Mouse (Mus musculus): ENCODE data around the gene Cdc26. TPM values are rescaled to one million over a fixed set of nuclear protein-coding genes. Genes with fewer than 3 reads are reported as not detected.

Cdc26 gene
- polyA plus RNA-seq, 1 experiment from 2014 or later: 77.1 TPM

GRCm38 (mm10) chr4:62410325-62410724, 1.9 kb upstream of the Cdc26 start:
- H3K9ac ChIP-seq (replicated peaks; ENCODE audit: low read depth, low read length): no peak overlapping the region
- H3K4me3 ChIP-seq (ENCODE audit: low read depth, low read length): no peak overlapping the region
- H3K9me3 ChIP-seq (ENCODE audit: control insufficient read depth, low read length): no peaks in the 10 kb centered on the region
- peak overlapping the region; percentile 8; the same call in 1 of the 2 replicates for H3K4me2 ChIP-seq (ENCODE audit: low read depth, low read length)
- H3K27me3 ChIP-seq (ENCODE audit: control insufficient read depth, insufficient read depth, low read length): no peaks in the 10 kb centered on the region
- WGBS: 79% methylated on average over 2 of the region's 2 CpGs
- no peak overlapping the region for H3K27ac ChIP-seq (ENCODE audit: low read depth, low read length)
- peaks cover 18% of the 10 kb centered on the region; the same call in 1 of the 2 replicates for H3K4me1 ChIP-seq (ENCODE audit: control insufficient read depth, insufficient read depth, low read length)
- peaks cover 16% of the 10 kb centered on the region for H3K36me3 ChIP-seq (ENCODE audit: control insufficient read depth, insufficient read depth, low read length)
- ATAC-seq (ENCODE audit: low read depth): no peak

- Histone ChIP-seq H3K4me3 (ENCODE audit: low read depth, low read length) (peak overlapping the region; percentile 50), H3K4me1 (ENCODE audit: control insufficient read depth, insufficient read depth, low read length) (peaks cover 18% of the 10 kb centered on the region; the same call in 1 of the 2 replicates), H3K4me2 (ENCODE audit: low read depth, low read length) (peak overlapping the region; percentile 53), H3K9ac (replicated peaks; ENCODE audit: low read depth, low read length) (peak overlapping the region; percentile 60; the same call in 1 of the 2 replicates), H3K9me3 (ENCODE audit: control insufficient read depth, low read length) (no peaks in the 10 kb centered on the region), H3K27ac (ENCODE audit: low read depth, low read length) (no peak overlapping the region), H3K36me3 (ENCODE audit: control insufficient read depth, insufficient read depth, low read length) (peaks cover 10% of the 10 kb centered on the region), H3K27me3 (ENCODE audit: control insufficient read depth, insufficient read depth, low read length) (no peaks in the 10 kb centered on the region)
- no peak for ATAC-seq (ENCODE audit: low read depth)
- WGBS: 38% methylated on average over 6 of the region's 6 CpGs
Measured at GRCm38 (mm10) chr4:62409615-62410014, 1.2 kb upstream of the Cdc26 start.

- Histone ChIP-seq H3K9me3 (ENCODE audit: control insufficient read depth, low read length) (no peaks in the 10 kb centered on the region), H3K4me1 (ENCODE audit: control insufficient read depth, insufficient read depth, low read length) (peaks cover 18% of the 10 kb centered on the region; the same call in 1 of the 2 replicates), H3K36me3 (ENCODE audit: control insufficient read depth, insufficient read depth, low read length) (peaks cover 9% of the 10 kb centered on the region), H3K4me3 (ENCODE audit: low read depth, low read length) (peak overlapping the region; percentile 50), H3K9ac (replicated peaks; ENCODE audit: low read depth, low read length) (peak overlapping the region; percentile 76), H3K27ac (ENCODE audit: low read depth, low read length) (peak overlapping the region; percentile 73), H3K4me2 (ENCODE audit: low read depth, low read length) (peak overlapping the region; percentile 50), H3K27me3 (ENCODE audit: control insufficient read depth, insufficient read depth, low read length) (no peaks in the 10 kb centered on the region)
- peak; percentile 69 for ATAC-seq (ENCODE audit: low read depth)
- WGBS: under 1% methylated on average over 35 of the region's 35 CpGs
Measured at GRCm38 (mm10) chr4:62407730-62408582, 486 bp downstream of the Cdc26 start.

GRCm38 (mm10) chr4:62406133-62406532, 2.3 kb downstream of the Cdc26 start:
- Histone ChIP-seq H3K4me1 (ENCODE audit: control insufficient read depth, insufficient read depth, low read length) (peaks cover 18% of the 10 kb centered on the region; the same call in 1 of the 2 replicates), H3K27me3 (ENCODE audit: control insufficient read depth, insufficient read depth, low read length) (no peaks in the 10 kb centered on the region), H3K27ac (ENCODE audit: low read depth, low read length) (no peak overlapping the region), H3K4me2 (ENCODE audit: low read depth, low read length) (no peak overlapping the region; the same call in 1 of the 2 replicates), H3K9me3 (ENCODE audit: control insufficient read depth, low read length) (no peaks in the 10 kb centered on the region), H3K4me3 (ENCODE audit: low read depth, low read length) (no peak overlapping the region), H3K9ac (replicated peaks; ENCODE audit: low read depth, low read length) (no peak overlapping the region), H3K36me3 (ENCODE audit: control insufficient read depth, insufficient read depth, low read length) (peaks cover 10% of the 10 kb centered on the region; the same call in 1 of the 2 replicates)
- 76% methylated on average over 4 of the region's 4 CpGs for WGBS
- no peak for ATAC-seq (ENCODE audit: low read depth)

GRCm38 (mm10) chr4:62398956-62399355, 9.5 kb downstream of the Cdc26 start:
- H3K4me1 ChIP-seq (ENCODE audit: control insufficient read depth, insufficient read depth, low read length): no peaks in the 10 kb centered on the region
- no peak overlapping the region for H3K27ac ChIP-seq (ENCODE audit: low read depth, low read length)
- WGBS: 96% methylated on average over 3 of the region's 3 CpGs
- peaks cover 46% of the 10 kb centered on the region for H3K36me3 ChIP-seq (ENCODE audit: control insufficient read depth, insufficient read depth, low read length)
- no peak overlapping the region for H3K9ac ChIP-seq (replicated peaks; ENCODE audit: low read depth, low read length)
- no peak overlapping the region for H3K4me2 ChIP-seq (ENCODE audit: low read depth, low read length)
- ATAC-seq (ENCODE audit: low read depth): no peak
- H3K27me3 ChIP-seq (ENCODE audit: control insufficient read depth, insufficient read depth, low read length): no peaks in the 10 kb centered on the region
- H3K9me3 ChIP-seq (ENCODE audit: control insufficient read depth, low read length): no peaks in the 10 kb centered on the region
- no peak overlapping the region for H3K4me3 ChIP-seq (ENCODE audit: low read depth, low read length)

- no peak overlapping the region for H3K27ac ChIP-seq (ENCODE audit: low read depth, low read length)
- no peaks in the 10 kb centered on the region for H3K4me1 ChIP-seq (ENCODE audit: control insufficient read depth, insufficient read depth, low read length)
- ATAC-seq (ENCODE audit: low read depth): no peak
- H3K4me2 ChIP-seq (ENCODE audit: low read depth, low read length): no peak overlapping the region
- no peaks in the 10 kb centered on the region for H3K27me3 ChIP-seq (ENCODE audit: control insufficient read depth, insufficient read depth, low read length)
- H3K9ac ChIP-seq (replicated peaks; ENCODE audit: low read depth, low read length): no peak overlapping the region
- 89% methylated on average over 4 of the region's 4 CpGs for WGBS
- H3K9me3 ChIP-seq (ENCODE audit: control insufficient read depth, low read length): no peaks in the 10 kb centered on the region
- H3K36me3 ChIP-seq (ENCODE audit: control insufficient read depth, insufficient read depth, low read length): peaks cover 46% of the 10 kb centered on the region
- H3K4me3 ChIP-seq (ENCODE audit: low read depth, low read length): no peak overlapping the region
Measured at GRCm38 (mm10) chr4:62397616-62398365, 10.7 kb downstream of the Cdc26 start.

- no peak overlapping the region for H3K27ac ChIP-seq (ENCODE audit: low read depth, low read length)
- no peak overlapping the region for H3K4me3 ChIP-seq (ENCODE audit: low read depth, low read length)
- WGBS: 91% methylated on average over 1 of the region's 1 CpGs
- no peaks in the 10 kb centered on the region for H3K4me1 ChIP-seq (ENCODE audit: control insufficient read depth, insufficient read depth, low read length)
- H3K27me3 ChIP-seq (ENCODE audit: control insufficient read depth, insufficient read depth, low read length): no peaks in the 10 kb centered on the region
- H3K9me3 ChIP-seq (ENCODE audit: control insufficient read depth, low read length): no peaks in the 10 kb centered on the region
- H3K36me3 ChIP-seq (ENCODE audit: control insufficient read depth, insufficient read depth, low read length): peaks cover 41% of the 10 kb centered on the region
- ATAC-seq (ENCODE audit: low read depth): no peak
- H3K9ac ChIP-seq (replicated peaks; ENCODE audit: low read depth, low read length): no peak overlapping the region
- no peak overlapping the region for H3K4me2 ChIP-seq (ENCODE audit: low read depth, low read length)
Measured at GRCm38 (mm10) chr4:62395806-62396205, 12.6 kb downstream of the Cdc26 start.

- H3K36me3 ChIP-seq (ENCODE audit: control insufficient read depth, insufficient read depth, low read length): peaks cover 30% of the 10 kb centered on the region
- no peaks in the 10 kb centered on the region for H3K4me1 ChIP-seq (ENCODE audit: control insufficient read depth, insufficient read depth, low read length)
- H3K9me3 ChIP-seq (ENCODE audit: control insufficient read depth, low read length): no peaks in the 10 kb centered on the region
- no peak overlapping the region for H3K4me3 ChIP-seq (ENCODE audit: low read depth, low read length)
- no peaks in the 10 kb centered on the region for H3K27me3 ChIP-seq (ENCODE audit: control insufficient read depth, insufficient read depth, low read length)
- H3K27ac ChIP-seq (ENCODE audit: low read depth, low read length): no peak overlapping the region
- H3K4me2 ChIP-seq (ENCODE audit: low read depth, low read length): no peak overlapping the region
- no peak overlapping the region for H3K9ac ChIP-seq (replicated peaks; ENCODE audit: low read depth, low read length)
- 0 out of 2 replicates have a peak, but pooled peaks have one; percentile 44 for ATAC-seq (ENCODE audit: low read depth)
- 10% methylated on average over 6 of the region's 6 CpGs for WGBS
Measured at GRCm38 (mm10) chr4:62393459-62393858, 15.0 kb downstream of the Cdc26 start.

- Histone ChIP-seq H3K4me1 (ENCODE audit: control insufficient read depth, insufficient read depth, low read length) (no peaks in the 10 kb centered on the region), H3K27ac (ENCODE audit: low read depth, low read length) (no peak overlapping the region), H3K9ac (replicated peaks; ENCODE audit: low read depth, low read length) (no peak overlapping the region), H3K4me3 (ENCODE audit: low read depth, low read length) (no peak overlapping the region), H3K36me3 (ENCODE audit: control insufficient read depth, insufficient read depth, low read length) (peaks cover 30% of the 10 kb centered on the region), H3K27me3 (ENCODE audit: control insufficient read depth, insufficient read depth, low read length) (no peaks in the 10 kb centered on the region), H3K4me2 (ENCODE audit: low read depth, low read length) (no peak overlapping the region), H3K9me3 (ENCODE audit: control insufficient read depth, low read length) (no peaks in the 10 kb centered on the region)
- ATAC-seq (ENCODE audit: low read depth): no peak
- WGBS: 91% methylated on average over 7 of the region's 7 CpGs
Measured at GRCm38 (mm10) chr4:62391892-62392291, 16.6 kb downstream of the Cdc26 start.
